Mouse (Mus musculus): ENCODE results near the gene Ttc41. TPM values are rescaled to one million over a fixed set of nuclear protein-coding genes. Genes with fewer than 3 reads are reported as not detected.

The Ttc41 gene
- polyA plus RNA-seq, 1 experiment = 2.9 TPM

DNA sequence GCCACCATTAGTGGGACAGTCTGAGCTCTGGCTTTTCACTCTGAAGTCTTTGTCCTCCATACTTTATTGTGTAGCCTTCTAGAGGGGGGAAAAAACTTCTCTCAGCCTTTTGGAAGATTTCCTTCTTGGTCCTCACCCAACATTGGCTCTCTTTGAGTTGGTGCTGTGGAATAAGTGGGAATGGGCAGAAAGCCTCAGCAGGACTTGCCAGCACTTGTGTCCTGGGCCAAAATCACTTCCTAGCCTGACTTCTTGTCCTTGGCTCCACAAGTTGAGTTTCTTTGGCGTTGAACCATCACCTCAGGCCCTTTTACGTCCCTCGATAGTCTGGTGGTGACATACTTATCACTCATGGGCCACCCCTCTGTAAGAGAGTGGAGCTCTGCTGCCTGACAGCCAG, 22.6 kb downstream of the Ttc41 start:
- H3K4me1 ChIP-seq (ENCODE audit: control insufficient read depth, insufficient read depth, low read length) = no peaks in the 10 kb centered on the region; the same call in 1 of the 2 replicates
- no peaks in the 10 kb centered on the region for H3K27me3 ChIP-seq (ENCODE audit: control insufficient read depth, insufficient read depth, low read length)

DNA sequence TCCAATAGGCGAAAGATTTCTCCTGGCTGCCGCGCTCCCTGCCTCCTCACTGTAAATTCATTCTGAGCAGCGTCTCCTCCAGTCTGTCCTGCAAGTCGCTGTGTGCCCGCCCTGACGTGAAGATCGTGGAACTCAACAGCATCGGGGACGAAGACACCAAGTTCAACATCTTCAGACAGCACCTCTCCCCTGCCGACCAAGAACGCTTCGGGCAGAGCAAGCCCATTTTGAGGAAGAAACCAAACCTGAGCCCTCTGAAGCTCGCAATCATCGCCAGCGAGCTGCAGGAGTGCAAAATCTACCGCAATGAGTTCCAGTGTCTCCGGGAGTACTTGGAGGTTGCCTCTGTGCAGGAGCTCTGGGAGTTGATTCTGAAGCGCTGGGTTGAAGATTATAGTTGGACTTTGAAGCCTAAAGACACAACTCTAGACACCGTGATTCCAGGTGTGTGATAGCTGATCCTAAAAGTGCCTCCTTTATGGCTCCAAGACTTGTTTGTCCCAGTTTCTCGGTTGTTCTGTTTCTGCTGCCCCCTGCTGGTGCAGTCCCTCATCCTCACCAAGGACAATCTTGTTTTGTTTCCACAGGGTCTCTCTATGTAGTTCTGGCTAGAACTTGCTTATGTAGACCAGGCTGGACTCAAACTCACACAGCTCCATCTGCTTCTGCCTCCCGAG, 25.4 kb downstream of the Ttc41 start:
- H3K27ac ChIP-seq (ENCODE audit: insufficient read depth, low read length) = no peak overlapping the region
- TF ChIP-seq CTCF (IDR thresholded peaks at IDR 0.05; ENCODE audit: borderline replicate concordance, insufficient read depth, low read depth, low read length) (peak; percentile 70), POLR2A (IDR thresholded peaks at IDR 0.05; ENCODE audit: borderline replicate concordance, insufficient read depth, low read length) (no peak)
- WGBS = 7% methylated on average over 22 of the region's 22 CpGs
- peak overlapping the region; percentile 71 for H3K4me3 ChIP-seq (replicated peaks; ENCODE audit: insufficient read depth, low read depth, low read length)
- no peaks in the 10 kb centered on the region for H3K27me3 ChIP-seq (ENCODE audit: control insufficient read depth, insufficient read depth, low read length)
- H3K4me1 ChIP-seq (ENCODE audit: control insufficient read depth, insufficient read depth, low read length) = no peaks in the 10 kb centered on the region; the same call in 1 of the 2 replicates
- peak; percentile 77 to 86 for DNase-seq

More for the DNA sequence above, 22.6 kb downstream of the Ttc41 start:
- DNase-seq = peak in 1 of 2 experiments; percentile 17
- WGBS = 36% methylated on average over 3 of the region's 3 CpGs
- no peak for TF ChIP-seq POLR2A (IDR thresholded peaks at IDR 0.05; ENCODE audit: borderline replicate concordance, insufficient read depth, low read length)
- no peak for TF ChIP-seq CTCF (IDR thresholded peaks at IDR 0.05; ENCODE audit: borderline replicate concordance, insufficient read depth, low read depth, low read length)
- no peak overlapping the region for H3K27ac ChIP-seq (ENCODE audit: insufficient read depth, low read length)
- no peak overlapping the region for H3K4me3 ChIP-seq (replicated peaks; ENCODE audit: insufficient read depth, low read depth, low read length)

DNA sequence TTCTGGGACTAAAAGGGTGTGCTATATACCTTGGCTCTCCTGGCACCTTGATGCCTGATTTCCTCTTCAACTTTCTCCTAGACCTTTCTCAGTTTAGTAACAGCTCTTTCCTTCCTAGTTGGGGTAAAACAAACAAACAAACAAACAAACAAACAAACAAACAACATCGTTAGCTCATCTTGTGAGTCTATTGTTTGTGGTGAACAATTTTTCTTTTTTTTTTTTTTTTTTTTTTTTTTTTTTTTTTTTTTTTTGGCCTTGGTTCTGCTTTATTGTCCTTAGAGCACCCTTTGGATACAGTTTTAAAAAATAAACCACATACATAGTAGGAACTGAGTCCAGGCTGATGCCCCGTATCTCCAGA, 25.9 kb downstream of the Ttc41 start:
- DNase-seq = no peak
- Histone ChIP-seq H3K4me1 (ENCODE audit: control insufficient read depth, insufficient read depth, low read length) (no peaks in the 10 kb centered on the region; the same call in 1 of the 2 replicates), H3K27me3 (ENCODE audit: control insufficient read depth, insufficient read depth, low read length) (no peaks in the 10 kb centered on the region), H3K27ac (ENCODE audit: insufficient read depth, low read length) (no peak overlapping the region), H3K4me3 (replicated peaks; ENCODE audit: insufficient read depth, low read depth, low read length) (no peak overlapping the region)
- WGBS = 84% methylated on average over 2 of the region's 2 CpGs
- TF ChIP-seq CTCF (IDR thresholded peaks at IDR 0.05; ENCODE audit: borderline replicate concordance, insufficient read depth, low read depth, low read length) (no peak), POLR2A (IDR thresholded peaks at IDR 0.05; ENCODE audit: borderline replicate concordance, insufficient read depth, low read length) (no peak)

DNA sequence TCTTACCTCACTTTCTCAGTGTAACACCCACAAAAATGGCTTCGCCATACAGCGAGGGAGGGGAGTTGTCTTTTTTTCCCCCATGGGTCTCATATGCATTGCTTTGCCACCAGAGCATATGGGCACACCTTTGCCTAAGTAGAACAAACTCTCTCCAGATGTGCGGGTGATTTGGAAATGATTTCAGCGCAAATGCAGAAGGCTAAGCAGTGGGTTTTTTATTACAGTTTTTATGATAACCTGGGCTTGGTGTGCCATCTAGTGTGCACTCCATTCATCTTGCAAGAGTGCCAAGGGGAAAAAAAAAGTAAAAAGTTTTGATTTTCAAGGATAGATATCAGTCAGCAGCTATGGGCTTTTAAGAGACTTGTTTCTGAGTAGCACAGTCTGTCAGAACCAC, 29.4 kb downstream of the Ttc41 start:
- H3K27ac ChIP-seq (ENCODE audit: insufficient read depth, low read length) = no peak overlapping the region
- DNase-seq = no peak
- 87% methylated on average over 4 of the region's 4 CpGs for WGBS
- H3K27me3 ChIP-seq (ENCODE audit: control insufficient read depth, insufficient read depth, low read length) = no peaks in the 10 kb centered on the region
- H3K4me3 ChIP-seq (replicated peaks; ENCODE audit: insufficient read depth, low read depth, low read length) = no peak overlapping the region
- no peaks in the 10 kb centered on the region; the same call in 1 of the 2 replicates for H3K4me1 ChIP-seq (ENCODE audit: control insufficient read depth, insufficient read depth, low read length)
- TF ChIP-seq POLR2A (IDR thresholded peaks at IDR 0.05; ENCODE audit: borderline replicate concordance, insufficient read depth, low read length) = no peak
- no peak for TF ChIP-seq CTCF (IDR thresholded peaks at IDR 0.05; ENCODE audit: borderline replicate concordance, insufficient read depth, low read depth, low read length)

DNA sequence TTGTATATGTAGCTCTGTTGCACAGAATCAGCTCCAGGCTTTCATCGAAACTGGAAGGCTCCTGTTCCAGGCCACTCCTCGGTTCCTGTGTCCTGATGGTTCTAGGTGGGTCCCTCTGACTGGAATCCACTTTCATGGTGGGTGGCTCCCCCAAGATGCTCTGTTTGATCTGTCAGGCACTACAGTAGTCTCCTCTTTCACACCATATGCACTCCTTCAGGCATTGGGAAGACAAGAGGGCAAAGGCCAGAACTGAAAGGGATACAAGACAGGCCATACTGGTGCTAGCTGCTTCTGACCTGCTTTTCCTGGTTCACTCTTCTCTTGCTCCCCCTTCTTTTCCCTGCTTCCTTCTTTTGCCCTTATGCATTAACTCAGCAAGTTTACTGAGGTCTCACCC, 37.3 kb downstream of the Ttc41 start:
- DNase-seq = no peak
- 93% methylated on average over 2 of the region's 2 CpGs for WGBS
- Histone ChIP-seq H3K4me3 (replicated peaks; ENCODE audit: insufficient read depth, low read depth, low read length) (no peak overlapping the region), H3K27ac (ENCODE audit: insufficient read depth, low read length) (no peak overlapping the region), H3K27me3 (ENCODE audit: control insufficient read depth, insufficient read depth, low read length) (no peaks in the 10 kb centered on the region), H3K4me1 (ENCODE audit: control insufficient read depth, insufficient read depth, low read length) (no peaks in the 10 kb centered on the region)
- TF ChIP-seq CTCF (IDR thresholded peaks at IDR 0.05; ENCODE audit: borderline replicate concordance, insufficient read depth, low read depth, low read length) (no peak), POLR2A (IDR thresholded peaks at IDR 0.05; ENCODE audit: borderline replicate concordance, insufficient read depth, low read length) (no peak)

DNA sequence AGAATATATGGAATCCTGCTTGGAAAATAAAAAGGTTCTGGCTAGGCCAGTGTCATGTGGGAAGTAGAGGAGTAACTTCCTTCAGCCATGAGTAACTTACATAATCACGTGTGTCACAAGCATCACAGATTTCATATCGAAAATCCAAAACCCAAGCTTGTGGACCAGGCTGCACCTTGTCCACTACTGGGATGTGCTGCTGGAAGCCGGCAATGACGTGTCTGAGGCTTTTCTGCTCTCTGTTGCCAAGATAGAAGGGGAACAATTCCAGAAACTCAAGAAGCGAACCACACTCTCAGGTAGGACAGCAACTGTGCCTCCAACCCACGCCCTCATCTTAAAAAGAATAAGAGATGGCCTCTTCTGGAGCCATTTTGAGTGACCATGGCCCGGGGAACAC, 38.7 kb downstream of the Ttc41 start:
- Histone ChIP-seq H3K27me3 (ENCODE audit: control insufficient read depth, insufficient read depth, low read length) (no peaks in the 10 kb centered on the region), H3K4me3 (replicated peaks; ENCODE audit: insufficient read depth, low read depth, low read length) (no peak overlapping the region), H3K27ac (ENCODE audit: insufficient read depth, low read length) (no peak overlapping the region), H3K4me1 (ENCODE audit: control insufficient read depth, insufficient read depth, low read length) (no peaks in the 10 kb centered on the region)
- no peak for DNase-seq
- TF ChIP-seq POLR2A (IDR thresholded peaks at IDR 0.05; ENCODE audit: borderline replicate concordance, insufficient read depth, low read length) (no peak), CTCF (IDR thresholded peaks at IDR 0.05; ENCODE audit: borderline replicate concordance, insufficient read depth, low read depth, low read length) (no peak)
- 92% methylated on average over 7 of the region's 7 CpGs for WGBS

DNA sequence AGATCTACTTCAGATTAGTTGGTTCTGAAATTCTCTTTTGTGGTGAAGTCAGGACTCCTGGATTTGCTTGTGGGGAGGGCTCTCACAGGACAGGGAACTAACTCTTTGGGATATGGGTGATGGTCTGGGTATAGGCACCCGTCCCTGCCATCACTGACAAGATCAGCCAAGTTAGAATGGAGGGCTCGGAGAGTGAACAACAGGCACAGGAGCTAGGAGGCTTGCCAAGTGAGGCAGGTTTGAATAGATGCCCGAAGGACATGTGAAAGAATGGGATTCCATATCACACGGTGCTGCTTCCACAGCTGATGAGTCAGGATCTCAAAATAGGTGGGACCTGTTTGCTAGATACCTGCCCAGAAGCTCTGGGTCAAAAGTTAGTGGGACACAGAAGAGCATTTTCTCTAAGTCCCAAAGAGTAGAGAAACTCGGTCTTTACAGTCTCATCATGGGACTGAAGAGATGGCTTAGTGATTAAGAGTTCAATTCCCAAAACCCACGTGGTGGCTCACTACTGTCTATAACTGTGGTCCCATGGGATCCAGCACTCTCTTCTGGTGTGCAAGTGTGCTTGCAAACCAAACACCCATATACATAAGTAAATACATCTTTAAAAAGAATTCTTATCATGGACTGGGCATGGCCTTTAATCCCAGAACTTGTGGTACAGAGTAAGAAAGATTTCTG, 50.3 kb downstream of the Ttc41 start:
- WGBS = 44% methylated on average over 6 of the region's 6 CpGs
- no peak for DNase-seq
- H3K27me3 ChIP-seq (ENCODE audit: control insufficient read depth, insufficient read depth, low read length) = no peaks in the 10 kb centered on the region
- no peaks in the 10 kb centered on the region for H3K4me1 ChIP-seq (ENCODE audit: control insufficient read depth, insufficient read depth, low read length)
- TF ChIP-seq CTCF (IDR thresholded peaks at IDR 0.05; ENCODE audit: borderline replicate concordance, insufficient read depth, low read depth, low read length) (no peak), POLR2A (IDR thresholded peaks at IDR 0.05; ENCODE audit: borderline replicate concordance, insufficient read depth, low read length) (no peak)
- H3K27ac ChIP-seq (ENCODE audit: insufficient read depth, low read length) = no peak overlapping the region
- no peak overlapping the region for H3K4me3 ChIP-seq (replicated peaks; ENCODE audit: insufficient read depth, low read depth, low read length)

DNA sequence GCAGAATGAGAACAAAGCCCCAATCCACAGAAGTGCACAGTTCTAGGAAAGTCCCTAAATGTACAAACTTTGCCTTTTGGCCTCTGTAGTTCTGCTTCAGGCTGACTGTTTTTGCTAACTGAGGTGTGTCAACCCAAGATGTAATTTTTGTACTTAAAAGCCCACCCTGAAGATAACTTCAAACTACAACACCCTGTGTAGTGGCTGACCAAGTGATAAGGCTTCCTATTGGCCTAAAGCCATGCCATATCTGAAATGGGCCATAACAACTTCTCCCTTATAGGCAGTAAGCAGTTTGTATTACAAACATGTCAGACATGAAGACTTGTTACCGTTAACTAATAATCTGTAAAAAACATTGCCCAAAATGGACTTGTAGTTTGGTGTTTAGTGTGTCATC, 52.1 kb downstream of the Ttc41 start:
- DNase-seq = no peak
- H3K27ac ChIP-seq (ENCODE audit: insufficient read depth, low read length) = no peak overlapping the region
- no peaks in the 10 kb centered on the region for H3K27me3 ChIP-seq (ENCODE audit: control insufficient read depth, insufficient read depth, low read length)
- H3K4me1 ChIP-seq (ENCODE audit: control insufficient read depth, insufficient read depth, low read length) = no peaks in the 10 kb centered on the region
- TF ChIP-seq CTCF (IDR thresholded peaks at IDR 0.05; ENCODE audit: borderline replicate concordance, insufficient read depth, low read depth, low read length) (no peak), POLR2A (IDR thresholded peaks at IDR 0.05; ENCODE audit: borderline replicate concordance, insufficient read depth, low read length) (no peak)
- no peak overlapping the region for H3K4me3 ChIP-seq (replicated peaks; ENCODE audit: insufficient read depth, low read depth, low read length)
- 94% methylated on average over 1 of the region's 1 CpGs for whole genome bisulfite sequencing

Data from cerebellum, adult 2 months (tissue).